Mouse (Mus musculus) CH12.LX (cell line): ENCODE results near the gene Ngef. TPM values are rescaled to one million over a fixed set of nuclear protein-coding genes. Genes with fewer than 3 reads are reported as not detected.

Experiments used
- DNase-seq: peaks from one replicate; pipeline ENCODE4 v3.0.0-alpha.2; 2013; ENCODE audit errors: extremely low read depth
- H3K27ac ChIP-seq: 2 replicates; pipeline ENCODE4 v1.5.1; 2012; ENCODE audit warnings: low read depth, mild to moderate bottlenecking, control low read depth, moderate library complexity; ENCODE audit not compliant: insufficient read depth
- H3K27me3 ChIP-seq: replicated peaks from 2 replicates; pipeline ENCODE3; 2012; ENCODE audit warnings: inconsistent platforms
- H3K36me3 ChIP-seq, 2 experiments: replicated peaks in 1 of 2; 2 replicates each; pipeline versions ENCODE3 to v1.6.1; 2012; ENCODE audit warnings: inconsistent platforms in 1 of 2, low read length in 1 of 2, mild to moderate bottlenecking in 1 of 2, mixed read lengths in 1 of 2, moderate library complexity in 1 of 2; ENCODE audit not compliant: control insufficient read depth in 1 of 2, insufficient read depth in 1 of 2
- H3K4me1 ChIP-seq, 2 experiments: 2 replicates each; pipeline ENCODE4 v1.6.1; 2012; ENCODE audit warnings: inconsistent platforms in 1 of 2, moderate library complexity in 1 of 2; ENCODE audit not compliant: insufficient read depth in 2 of 2, control insufficient read depth in 1 of 2
- H3K4me2 ChIP-seq: 2 replicates; pipeline ENCODE4 v1.6.1; 2012; ENCODE audit warnings: low read depth, mild to moderate bottlenecking, control low read depth; ENCODE audit not compliant: poor library complexity, insufficient read depth, severe bottlenecking
- H3K4me3 ChIP-seq, 3 experiments: fragments of 150-350 bp in 1 of 3; sonication (generic) in 1 of 3; replicated peaks in 1 of 3; 2 replicates each; pipeline versions ENCODE3 to v1.5.1; 2011 to 2012; ENCODE audit warnings: low read depth in 2 of 3, low read length in 2 of 3, mild to moderate bottlenecking in 2 of 3, moderate library complexity in 2 of 3, control low read depth in 1 of 3, improper control_type of control experiment in 1 of 3, inconsistent platforms in 1 of 3, mixed read lengths in 1 of 3; ENCODE audit not compliant: poor library complexity in 1 of 3
- H3K79me2 ChIP-seq: replicated peaks from 2 replicates; pipeline ENCODE4 v1.6.1; 2012; ENCODE audit warnings: mild to moderate bottlenecking, moderate library complexity; ENCODE audit not compliant: control insufficient read depth, poor library complexity, insufficient read depth, severe bottlenecking; ENCODE audit errors: extremely low read depth
- H3K9ac ChIP-seq: 2 replicates; pipeline ENCODE4 v1.6.1; 2012; ENCODE audit warnings: low read depth, mild to moderate bottlenecking, control low read depth, moderate library complexity; ENCODE audit not compliant: insufficient read depth
- H3K9me3 ChIP-seq: replicated peaks from 2 replicates; pipeline ENCODE3; 2012; ENCODE audit warnings: low read length, inconsistent platforms, mixed read lengths
- CHD2 ChIP-seq: IDR thresholded peaks from 2 replicates; pipeline ENCODE4 v1.6.1; 2011; ENCODE audit warnings: low read length, improper control_type of control experiment
- CTCF ChIP-seq, 2 experiments: IDR thresholded peaks in 1 of 2; conservative IDR thresholded peaks in 1 of 2; 2 replicates each; pipeline ENCODE4 v1.5.1; 2011 to 2012; ENCODE audit warnings: low read depth in 2 of 2, low read length in 2 of 2, improper control_type of control experiment in 1 of 2, inconsistent platforms in 1 of 2, mild to moderate bottlenecking in 1 of 2, moderate library complexity in 1 of 2
- ELF1 ChIP-seq: IDR thresholded peaks from 2 replicates; pipeline ENCODE4 v1.6.1; 2014; ENCODE audit warnings: low read depth, mild to moderate bottlenecking, inconsistent platforms, low read length, improper control_type of control experiment
- ETS1 ChIP-seq: conservative IDR thresholded peaks from 2 replicates; pipeline ENCODE4 v1.6.1; 2012; ENCODE audit warnings: low read depth, mild to moderate bottlenecking, inconsistent platforms, low read length, improper control_type of control experiment, moderate library complexity
- HCFC1 ChIP-seq: IDR thresholded peaks from 2 replicates; pipeline ENCODE4 v1.6.1; 2012; ENCODE audit warnings: low read depth, mild to moderate bottlenecking, inconsistent platforms, low read length, improper control_type of control experiment
- IRF4 ChIP-seq: IDR thresholded peaks from 2 replicates; pipeline ENCODE4 v1.6.1; 2014; ENCODE audit warnings: low read depth, mild to moderate bottlenecking, inconsistent platforms, low read length, improper control_type of control experiment
- KAT2A ChIP-seq: IDR thresholded peaks from 2 replicates; pipeline ENCODE4 v1.6.1; 2012; ENCODE audit warnings: low read length, improper control_type of control experiment, inconsistent platforms; ENCODE audit not compliant: insufficient replicate concordance
- MAZ ChIP-seq: IDR thresholded peaks from 2 replicates; pipeline ENCODE4 v1.6.1; 2012; ENCODE audit warnings: low read depth, mild to moderate bottlenecking, inconsistent platforms, low read length, improper control_type of control experiment, moderate library complexity
- MEF2A ChIP-seq: IDR thresholded peaks from 2 replicates; pipeline ENCODE4 v1.6.1; 2014; ENCODE audit warnings: low read depth, mild to moderate bottlenecking, inconsistent platforms, low read length, improper control_type of control experiment, borderline replicate concordance
- MXI1 ChIP-seq: IDR thresholded peaks from 2 replicates; pipeline ENCODE4 v1.6.1; 2011; ENCODE audit warnings: mild to moderate bottlenecking, low read depth, low read length, improper control_type of control experiment
- MYC ChIP-seq: IDR thresholded peaks from 2 replicates; pipeline ENCODE4 v1.6.1; 2011; ENCODE audit warnings: low read depth, mild to moderate bottlenecking, improper control_type of control experiment, low read length
- NELFE ChIP-seq: IDR thresholded peaks from 2 replicates; pipeline ENCODE4 v1.6.1; 2011; ENCODE audit warnings: low read depth, low read length, improper control_type of control experiment
- NRF1 ChIP-seq: IDR thresholded peaks from 2 replicates; pipeline ENCODE4 v1.6.1; 2014; ENCODE audit warnings: low read depth, mild to moderate bottlenecking, inconsistent platforms, low read length, improper control_type of control experiment, moderate library complexity
- PAX5 ChIP-seq: IDR thresholded peaks from 2 replicates; pipeline ENCODE4 v1.6.1; 2012; ENCODE audit warnings: low read length, inconsistent platforms, mixed read lengths
- POLR2A ChIP-seq: IDR thresholded peaks from 2 replicates; pipeline ENCODE4 v1.6.1; 2011; ENCODE audit warnings: low read depth, mild to moderate bottlenecking, improper control_type of control experiment, low read length
- POLR2AphosphoS2 ChIP-seq: IDR thresholded peaks from 2 replicates; pipeline ENCODE4 v1.6.1; 2011; ENCODE audit warnings: low read depth, low read length, improper control_type of control experiment
- SIN3A ChIP-seq: IDR thresholded peaks from 2 replicates; pipeline ENCODE4 v1.6.1; 2012; ENCODE audit warnings: low read length, improper control_type of control experiment, inconsistent platforms
- TBP ChIP-seq: conservative IDR thresholded peaks from 2 replicates; pipeline ENCODE4 v1.6.1; 2011; ENCODE audit warnings: low read depth, low read length, improper control_type of control experiment
- TCF12 ChIP-seq: IDR thresholded peaks from 2 replicates; pipeline ENCODE4 v1.6.1; 2014; ENCODE audit warnings: low read depth, mild to moderate bottlenecking, inconsistent platforms, low read length, improper control_type of control experiment
- ZC3H11A ChIP-seq: IDR thresholded peaks from 2 replicates; pipeline ENCODE4 v1.6.1; 2012; ENCODE audit warnings: low read depth, mild to moderate bottlenecking, inconsistent platforms, low read length, improper control_type of control experiment
- ZMIZ1 ChIP-seq: IDR thresholded peaks from 2 replicates; pipeline ENCODE4 v1.6.1; 2012; ENCODE audit warnings: low read depth, mild to moderate bottlenecking, inconsistent platforms, low read length, improper control_type of control experiment
- dilution Hi-C: fragments of 300-500 bp; cut with MboI; formaldehyde crosslinking; loops from 2 replicates; pipeline ENCODE4 v1.14.3; 2020; ENCODE audit warnings: low sequenced_read_pairs; ENCODE audit not compliant: extremely low pct_unique_long_range_greater_than_20kb, extremely low pct_ligation_motif_present
- in situ Hi-C: fragments of 300-500 bp; cut with MboI; formaldehyde crosslinking; loops from 3 replicates; pipeline ENCODE4 v1.14.3; 2019; ENCODE audit warnings: low sequenced_read_pairs, low pct_ligation_motif_present, low pct_unique_long_range_greater_than_20kb, mixed read lengths
- polyA plus RNA-seq: library from polyadenylated mRNA; unstranded; fragments of >175 nt; gene quantifications from 2 replicates; pipeline ENCODE4 v1.2.1, GENCODE M21; 2012; ENCODE audit warnings: low read depth; ENCODE audit not compliant: insufficient read length
- total RNA-seq, 2 experiments: library from RNA; depleted of rRNA; stranded (reverse); fragments of 300-350 nt in 1 of 2; fragments of >200 nt in 1 of 2; gene quantifications; 2 replicates each; pipeline ENCODE4 v1.2.3; 2012 to 2014

The Ngef gene
- total and polyA plus RNA-seq, 3 experiments, result not detected

- dilution Hi-C loops, result no loop called here
- Histone ChIP-seq H3K4me3 (peak within 1 kb of the TSS; percentile 87 to 98 (median 94)), H3K9me3 (peaks cover 5% of the 10 kb centered on the region)
- TF ChIP-seq MEF2A (peak; percentile 22; the same call in 1 of the 2 replicates), POLR2AphosphoS2 (peak; percentile 56; the same call in 1 of the 2 replicates), CTCF (conservative IDR thresholded peaks at IDR 0.05 in 1 of 2, IDR thresholded peaks at IDR 0.05 in 1 of 2; ENCODE audit: low read depth in 2 of 2, low read length in 2 of 2) (no peak), ETS1 (no peak), NRF1 (no peak), NELFE (peak; percentile 79), CHD2 (peak; percentile 15; the same call in 1 of the 2 replicates), MAZ (0 out of 2 replicates have a peak, but pooled peaks have one; percentile 55), TCF12 (peak; percentile 61), ZMIZ1 (peak; percentile 53; the same call in 1 of the 2 replicates), MXI1 (no peak), PAX5 (no peak), MYC (peak; percentile 42; the same call in 1 of the 2 replicates), SIN3A (peak; percentile 75), TBP (peak; percentile 78; the same call in 1 of the 2 replicates), POLR2A (peak; percentile 84), ZC3H11A (no peak), KAT2A (0 out of 2 replicates have a peak, but pooled peaks have one; percentile 11), ELF1 (peak; percentile 93), IRF4 (peak; percentile 69), HCFC1 (peak; percentile 56)
- TF ChIP-seq, all 38 proteins: peak for 15
- peak; percentile 85 for DNase-seq
- Histone ChIP-seq H3K4me1 (peaks cover 15 to 38% of the 10 kb centered on the region in 2 experiments), H3K79me2 (peaks cover 44% of the 10 kb centered on the region), H3K27ac (peak within 1 kb of the TSS; percentile 98), H3K4me2 (peak within 1 kb of the TSS; percentile 84), H3K27me3 (no peaks in the 10 kb centered on the region), H3K9ac (peak within 1 kb of the TSS; percentile 59), H3K36me3 (peaks cover 4 to 26% of the 10 kb centered on the region in 2 experiments)
- in situ Hi-C loops, result no loop called here
Measured at GRCm38 (mm10) chr1:87620211-87620668, 46.6 kb upstream of the Ngef start, which contains the start of gene Inpp5d. TSS of gene Inpp5d (plus strand) at chr1:87620312.
